Mouse (Mus musculus) MEL (cell line): ENCODE data around the gene Prss33. TPM values are rescaled to one million over a fixed set of nuclear protein-coding genes. Genes with fewer than 3 reads are reported as not detected.

Experiments
- DNase-seq: peaks from one replicate; pipeline ENCODE4 v3.0.0; 2011; ENCODE audit warnings: low read depth, low spot score
- H3K27ac ChIP-seq: 2 replicates; pipeline ENCODE4 v1.5.1; 2012; ENCODE audit warnings: low read depth, mild to moderate bottlenecking, control low read depth, low read length, moderate library complexity; ENCODE audit not compliant: control insufficient read depth
- H3K27me3 ChIP-seq, 2 experiments: fragments of 150-350 bp in 1 of 2; sonication (generic) in 1 of 2; 2 replicates each; pipeline ENCODE4 v1.6.1; 2012; ENCODE audit warnings: low read length in 2 of 2, mild to moderate bottlenecking in 2 of 2, improper control_type of control experiment in 1 of 2, moderate library complexity in 1 of 2; ENCODE audit not compliant: insufficient read depth in 2 of 2, control insufficient read depth in 1 of 2
- H3K36me3 ChIP-seq, 2 experiments: 2 replicates each; pipeline ENCODE4 v1.6.1; 2012 to 2014; ENCODE audit warnings: low read length in 2 of 2, improper control_type of control experiment in 1 of 2, inconsistent platforms in 1 of 2, mild to moderate bottlenecking in 1 of 2; ENCODE audit not compliant: insufficient read depth in 2 of 2, control insufficient read depth in 1 of 2
- H3K4me1 ChIP-seq, 2 experiments: fragments of 150-350 bp in 1 of 2; sonication (generic) in 1 of 2; 2 replicates each; pipeline ENCODE4 v1.6.1; 2012; ENCODE audit warnings: low read length in 2 of 2, improper control_type of control experiment in 1 of 2, mild to moderate bottlenecking in 1 of 2; ENCODE audit not compliant: insufficient read depth in 2 of 2, control insufficient read depth in 1 of 2
- H3K4me3 ChIP-seq, 2 experiments: fragments of 150-350 bp in 1 of 2; sonication (generic) in 1 of 2; 2 replicates each; pipeline ENCODE4 v1.5.1; 2012; ENCODE audit warnings: low read depth in 2 of 2, low read length in 2 of 2, mild to moderate bottlenecking in 2 of 2, moderate library complexity in 2 of 2, control low read depth in 1 of 2, improper control_type of control experiment in 1 of 2; ENCODE audit not compliant: control insufficient read depth in 1 of 2, insufficient read depth in 1 of 2
- H3K79me2 ChIP-seq: 2 replicates; pipeline ENCODE4 v1.6.1; 2012; ENCODE audit warnings: mild to moderate bottlenecking, low read length, moderate library complexity; ENCODE audit not compliant: control insufficient read depth, poor library complexity, insufficient read depth
- H3K9ac ChIP-seq: 2 replicates; pipeline ENCODE4 v1.6.1; 2012; ENCODE audit warnings: low read depth, mild to moderate bottlenecking, control low read depth, low read length, moderate library complexity; ENCODE audit not compliant: control insufficient read depth, poor library complexity, severe bottlenecking
- H3K9me3 ChIP-seq: fragments of 150-350 bp; sonication (generic); replicated peaks from 2 replicates; pipeline ENCODE4 v1.6.1; 2012; ENCODE audit warnings: mild to moderate bottlenecking, low read length, improper control_type of control experiment, moderate library complexity; ENCODE audit not compliant: insufficient read depth
- CTCF ChIP-seq, 3 experiments: IDR thresholded peaks in 2 of 3; conservative IDR thresholded peaks in 1 of 3; 2 replicates each; pipeline ENCODE4 v1.5.1; 2011 to 2012; ENCODE audit warnings: low read length in 3 of 3, low read depth in 2 of 3, mild to moderate bottlenecking in 2 of 3, improper control_type of control experiment in 1 of 3, inconsistent platforms in 1 of 3, mixed read lengths in 1 of 3, moderate library complexity in 1 of 3; ENCODE audit not compliant: control insufficient read depth in 1 of 3, insufficient read depth in 1 of 3, poor library complexity in 1 of 3, severe bottlenecking in 1 of 3
- JUND ChIP-seq: IDR thresholded peaks from 2 replicates; pipeline ENCODE4 v1.6.1; 2011; ENCODE audit warnings: low read depth, mild to moderate bottlenecking, improper control_type of control experiment, low read length
- KAT2A ChIP-seq: conservative IDR thresholded peaks from 2 replicates; pipeline ENCODE4 v1.6.1; 2012; ENCODE audit warnings: low read depth, low read length, improper control_type of control experiment, inconsistent platforms
- NELFE ChIP-seq: IDR thresholded peaks from 2 replicates; pipeline ENCODE4 v1.6.1; 2011; ENCODE audit warnings: low read depth, low read length, improper control_type of control experiment
- NRF1 ChIP-seq: IDR thresholded peaks from 2 replicates; pipeline ENCODE4 v1.6.1; 2014; ENCODE audit warnings: low read depth, mild to moderate bottlenecking, inconsistent platforms, low read length, improper control_type of control experiment, moderate library complexity; ENCODE audit not compliant: poor library complexity, insufficient read depth, severe bottlenecking
- POLR2A ChIP-seq, 2 experiments: IDR thresholded peaks; 2 replicates each; pipeline ENCODE4 v1.6.1; 2011 to 2012; ENCODE audit warnings: low read length in 2 of 2, mild to moderate bottlenecking in 2 of 2, control low read depth in 1 of 2, improper control_type of control experiment in 1 of 2, low read depth in 1 of 2, moderate library complexity in 1 of 2; ENCODE audit not compliant: control insufficient read depth in 1 of 2, insufficient read depth in 1 of 2, poor library complexity in 1 of 2
- POLR2AphosphoS2 ChIP-seq: IDR thresholded peaks from 2 replicates; pipeline ENCODE4 v1.6.1; 2011; ENCODE audit warnings: low read length, improper control_type of control experiment
- RCOR1 ChIP-seq: IDR thresholded peaks from 2 replicates; pipeline ENCODE4 v1.6.1; 2012; ENCODE audit warnings: low read depth, mild to moderate bottlenecking, inconsistent platforms, low read length, improper control_type of control experiment
- SMC3 ChIP-seq: IDR thresholded peaks from 2 replicates; pipeline ENCODE4 v1.6.1; 2011; ENCODE audit warnings: low read depth, low read length, improper control_type of control experiment
- TAL1 ChIP-seq: IDR thresholded peaks from 2 replicates; pipeline ENCODE4 v1.6.1; 2012; ENCODE audit warnings: mild to moderate bottlenecking, inconsistent platforms, low read length, moderate library complexity, mixed read lengths
- ZC3H11A ChIP-seq: IDR thresholded peaks from 2 replicates; pipeline ENCODE4 v1.6.1; 2012; ENCODE audit warnings: low read depth, mild to moderate bottlenecking, inconsistent platforms, low read length, improper control_type of control experiment
- ZMIZ1 ChIP-seq: IDR thresholded peaks from 2 replicates; pipeline ENCODE4 v1.6.1; 2012; ENCODE audit warnings: low read depth, mild to moderate bottlenecking, inconsistent platforms, low read length, improper control_type of control experiment, moderate library complexity
- ZNF384 ChIP-seq: IDR thresholded peaks from 2 replicates; pipeline ENCODE4 v1.6.1; 2012; ENCODE audit warnings: low read depth, mild to moderate bottlenecking, inconsistent platforms, low read length, improper control_type of control experiment
- polyA plus RNA-seq, 2 experiments: library from polyadenylated mRNA; stranded (reverse) in 1 of 2; unstranded in 1 of 2; fragments of >175 nt in 1 of 2; fragments of >200 nt in 1 of 2; gene quantifications; 2 replicates each; pipeline versions ENCODE4 v1.2.1 to v1.2.4; 2012; ENCODE audit warnings: low replicate concordance in 2 of 2, low read depth in 1 of 2; ENCODE audit not compliant: insufficient read length in 2 of 2, insufficient read depth in 1 of 2, missing spikeins in 1 of 2
- total RNA-seq: library from RNA; depleted of rRNA; stranded (reverse); fragments of 300-350 nt; gene quantifications from 2 replicates; pipeline ENCODE4 v1.2.3, GENCODE M21; 2012

The Prss33 gene
- total and polyA plus RNA-seq, 3 experiments = 0.08 to 1.0 TPM; not detected in 1

DNA sequence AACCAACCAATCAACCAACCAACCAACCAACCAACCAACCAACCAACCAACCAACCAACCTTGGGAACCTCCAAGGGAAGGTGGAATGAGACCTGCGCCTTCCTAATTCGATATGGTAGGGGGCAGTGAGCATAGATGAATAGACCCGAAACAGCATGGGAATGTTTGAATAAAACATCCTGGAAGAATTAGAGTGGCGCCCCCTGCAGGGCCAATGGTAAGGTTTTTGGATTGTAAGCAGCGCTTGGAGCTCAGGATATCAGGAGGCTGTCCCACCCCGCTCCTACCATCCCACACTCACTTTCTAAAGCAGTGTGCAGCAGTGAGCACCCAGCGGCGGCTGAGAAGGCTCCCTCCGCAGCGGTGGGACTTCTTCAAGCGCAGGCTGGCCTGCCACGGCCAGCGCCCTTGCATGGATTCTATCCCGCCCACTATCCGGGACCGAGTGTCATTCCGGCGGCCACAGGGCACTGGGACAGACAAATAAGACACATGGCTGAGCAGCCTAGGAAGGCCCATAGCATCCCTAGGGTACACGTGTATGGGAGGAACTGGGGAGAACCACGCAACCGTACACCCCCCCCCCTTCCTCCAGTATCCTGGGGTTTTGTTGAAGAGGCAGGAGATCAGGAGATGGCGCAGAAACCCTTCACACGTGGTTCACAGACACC, 7.4 kb upstream of the Prss33 start (continued):
- TF ChIP-seq ZC3H11A (no peak), ZNF384 (no peak), RCOR1 (no peak)

DNA sequence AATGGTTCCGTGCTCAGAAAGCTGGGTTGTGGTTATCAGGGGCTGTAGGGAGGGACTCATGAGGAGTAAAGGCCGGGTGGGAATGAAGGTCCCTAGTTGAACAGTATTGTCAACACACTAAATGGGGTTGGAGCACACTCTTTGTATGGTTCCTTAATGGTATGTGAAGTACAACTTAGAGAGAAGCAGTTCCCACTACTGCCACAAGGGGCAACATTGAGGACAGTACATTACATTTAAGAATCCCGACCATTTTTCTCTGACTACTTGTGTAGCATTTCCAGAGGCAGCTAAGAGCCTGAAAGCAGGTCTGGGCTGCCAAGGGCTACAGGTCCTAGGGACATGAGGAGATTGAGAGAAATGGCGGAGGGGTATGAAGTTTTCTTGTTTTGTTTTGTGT, 5.3 kb upstream of the Prss33 start:
- TF ChIP-seq NELFE (0 out of 2 replicates have a peak, but pooled peaks have one; percentile 18), POLR2AphosphoS2 (no peak), TAL1 (no peak), CTCF (IDR thresholded peaks at IDR 0.05 in 2 of 3, conservative IDR thresholded peaks at IDR 0.05 in 1 of 3; ENCODE audit: control insufficient read depth in 1 of 3, insufficient read depth in 1 of 3, low read depth in 2 of 3, low read length in 3 of 3, poor library complexity in 1 of 3, severe bottlenecking in 1 of 3) (peak; percentile 2 to 95 (median 73); a peak in 4 of 6 replicates), JUND (0 out of 2 replicates have a peak, but pooled peaks have one; percentile 48), SMC3 (peak; percentile 29; the same call in 1 of the 2 replicates)
- no peak overlapping the region for H3K27ac ChIP-seq
- no peaks in the 10 kb centered on the region for H3K36me3 ChIP-seq
- H3K9ac ChIP-seq = no peak overlapping the region
- H3K79me2 ChIP-seq = no peaks in the 10 kb centered on the region; the same call in 1 of the 2 replicates
- H3K9me3 ChIP-seq = no peaks in the 10 kb centered on the region
- peak; percentile 89 for DNase-seq
- no peaks in the 10 kb centered on the region for H3K27me3 ChIP-seq
- H3K4me3 ChIP-seq = no peak overlapping the region
- peaks cover 0 to 4% of the 10 kb centered on the region in 2 experiments; a peak in 1 of 4 replicates for H3K4me1 ChIP-seq

DNA sequence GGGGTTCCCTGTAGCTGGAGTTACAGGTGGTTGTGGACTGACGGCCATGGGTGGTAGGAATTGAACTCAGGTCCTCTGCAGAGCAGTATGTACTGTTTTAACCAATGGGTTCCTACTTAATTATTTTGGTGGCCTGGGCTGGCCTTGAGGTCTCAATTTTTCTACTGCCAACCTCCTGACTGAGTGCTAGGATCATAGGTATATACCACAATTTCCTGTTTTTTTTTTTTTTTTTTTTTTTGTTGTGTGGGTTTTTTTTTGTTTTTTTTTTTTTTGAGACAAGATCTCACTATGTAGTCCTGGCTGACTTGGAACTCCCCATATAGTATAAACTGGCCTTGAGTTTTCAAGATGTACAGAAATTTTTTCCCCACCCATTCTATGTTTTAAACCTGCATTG, 4.7 kb downstream of the Prss33 start:
- peaks cover 5 to 18% of the 10 kb centered on the region in 2 experiments; a peak in 3 of 4 replicates for H3K4me1 ChIP-seq
- H3K36me3 ChIP-seq = peaks cover 3 to 19% of the 10 kb centered on the region in 2 experiments; a peak in 3 of 4 replicates
- H3K4me3 ChIP-seq = no peak overlapping the region
- H3K9ac ChIP-seq = no peak overlapping the region
- no peaks in the 10 kb centered on the region for H3K27me3 ChIP-seq
- TF ChIP-seq NRF1 (no peak), ZMIZ1 (no peak), POLR2A (IDR thresholded peaks at IDR 0.05; ENCODE audit: control insufficient read depth in 1 of 2, insufficient read depth in 1 of 2, low read depth in 1 of 2, low read length in 2 of 2, poor library complexity in 1 of 2) (no peak), NELFE (no peak), ZNF384 (peak; percentile 91), KAT2A (no peak)
- peak; percentile 24 for DNase-seq
- peaks cover 17% of the 10 kb centered on the region for H3K79me2 ChIP-seq
- H3K9me3 ChIP-seq = no peaks in the 10 kb centered on the region
- H3K27ac ChIP-seq = no peak overlapping the region
